Mouse (Mus musculus) kidney, adult 18-20 months (tissue): ENCODE measurements around the gene Myo18a.

Experiments used
- DNase-seq: peaks from one replicate; pipeline ENCODE4 v3.0.0; 2021

The Myo18a gene

DNA sequence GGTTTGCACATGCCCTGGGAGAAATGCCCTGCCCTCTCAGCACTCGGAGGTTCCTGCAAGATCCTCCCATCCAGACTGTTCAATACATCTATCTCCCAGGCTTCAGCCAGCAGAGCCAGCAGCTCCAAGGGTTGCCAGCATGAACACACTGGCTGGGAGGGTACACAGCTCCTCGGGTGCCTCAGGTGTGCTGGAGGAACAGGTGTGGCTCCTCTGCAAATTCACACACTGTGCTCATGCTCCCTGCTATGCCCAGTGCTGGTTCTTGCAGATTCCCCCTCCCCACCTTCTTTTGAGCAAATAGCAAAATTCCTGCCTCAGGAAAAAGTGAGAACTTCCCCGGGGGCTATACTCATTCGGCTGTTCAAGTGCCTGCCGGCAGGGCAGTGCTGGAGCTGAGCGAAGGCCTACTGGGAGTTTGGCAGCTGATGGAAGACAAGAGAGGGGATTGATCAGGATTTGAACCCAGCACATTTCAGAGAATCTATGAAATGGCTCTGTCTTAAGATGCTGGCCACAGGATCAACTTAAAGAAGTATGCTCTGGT, 111.7 kb downstream of the Myo18a start:
- no peak for DNase-seq

DNA sequence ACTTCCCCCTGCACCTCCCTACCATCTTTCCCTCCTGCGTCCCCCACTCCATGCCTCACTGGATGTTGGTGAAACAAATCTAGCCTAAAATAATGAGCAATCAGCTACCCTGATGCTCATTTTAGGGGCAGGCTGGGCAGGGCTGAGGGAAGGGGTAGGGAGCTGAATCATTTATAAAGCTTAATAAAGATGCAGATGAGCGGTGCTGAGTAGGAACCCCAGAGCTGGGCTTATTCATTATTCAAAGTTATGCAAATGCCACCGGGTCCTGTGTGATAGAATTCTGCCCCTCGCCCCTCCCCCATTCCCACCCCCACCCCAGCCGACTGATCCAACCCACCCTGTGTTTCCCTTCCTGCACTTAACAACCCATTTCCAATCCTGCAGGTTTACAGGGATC, 112.2 kb downstream of the Myo18a start:
- DNase-seq = no peak

DNA sequence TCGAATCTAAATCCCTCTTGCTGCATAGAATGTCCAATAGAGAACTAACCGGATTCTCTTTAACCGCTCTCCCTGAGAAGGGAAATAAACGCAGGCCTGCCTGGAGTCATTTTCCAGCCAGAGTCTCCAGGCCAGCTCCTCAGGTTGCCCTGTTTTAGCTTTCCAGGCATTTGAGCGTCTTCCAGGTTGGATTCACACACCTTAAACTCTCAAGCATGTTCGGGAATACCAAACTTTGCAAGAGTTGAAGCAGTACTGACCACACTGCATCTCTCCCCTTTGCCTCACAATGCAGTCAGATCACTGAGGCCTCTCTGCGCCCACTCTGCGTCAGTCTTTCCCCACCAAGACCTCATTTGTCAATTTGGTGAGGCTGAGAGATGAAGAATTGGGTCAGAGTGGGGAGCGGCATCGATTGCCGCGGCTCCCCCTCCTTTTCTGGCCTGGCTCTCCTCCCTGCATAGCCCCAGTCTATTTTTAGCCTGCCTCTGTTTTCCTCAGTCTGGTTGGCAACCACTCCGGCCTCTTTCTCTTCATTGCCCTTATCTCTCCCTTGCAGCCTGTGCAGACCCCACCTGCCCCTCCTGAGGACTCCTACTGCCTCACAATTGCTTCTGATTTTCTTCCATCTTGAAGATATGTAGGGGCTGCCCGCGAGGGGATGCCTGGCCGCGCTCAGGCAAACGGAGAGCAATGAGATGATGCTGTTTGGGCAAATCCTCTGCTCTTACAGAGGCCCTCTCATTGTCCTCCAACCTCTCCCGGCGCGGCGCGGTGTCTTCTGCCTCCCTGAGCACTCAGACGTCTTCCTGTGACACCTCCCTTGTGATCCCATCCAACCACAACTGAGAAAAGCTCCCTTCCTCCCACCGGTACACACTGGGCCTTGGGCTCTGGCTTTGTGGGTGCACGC, 113.1 kb downstream of the Myo18a start:
- peak; percentile 20 for DNase-seq

DNA sequence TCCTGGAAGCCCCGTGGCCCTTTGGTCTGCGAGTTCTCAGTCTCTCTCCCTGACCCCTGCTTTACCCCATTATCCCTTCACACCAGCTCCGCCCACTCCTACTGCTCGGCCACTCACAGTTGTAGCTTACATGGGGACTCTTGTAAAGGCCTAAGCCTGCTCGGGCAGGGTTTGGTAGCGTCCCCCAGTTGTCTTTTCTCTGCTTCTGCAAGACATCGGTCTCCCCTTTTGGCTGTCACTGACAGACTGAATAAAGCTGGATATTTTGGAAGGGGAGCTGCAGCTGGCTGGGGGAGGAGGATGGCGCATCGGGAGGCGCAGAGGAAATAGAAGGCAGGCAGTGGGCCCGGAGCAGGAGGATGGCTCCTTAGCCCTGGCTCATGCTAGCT, 113.7 kb downstream of the Myo18a start:
- no peak for DNase-seq

- DNase-seq = peak; percentile 36
Measured at GRCm38 (mm10) chr11:77884524-77885245, 121.6 kb downstream of the Myo18a start.

DNA sequence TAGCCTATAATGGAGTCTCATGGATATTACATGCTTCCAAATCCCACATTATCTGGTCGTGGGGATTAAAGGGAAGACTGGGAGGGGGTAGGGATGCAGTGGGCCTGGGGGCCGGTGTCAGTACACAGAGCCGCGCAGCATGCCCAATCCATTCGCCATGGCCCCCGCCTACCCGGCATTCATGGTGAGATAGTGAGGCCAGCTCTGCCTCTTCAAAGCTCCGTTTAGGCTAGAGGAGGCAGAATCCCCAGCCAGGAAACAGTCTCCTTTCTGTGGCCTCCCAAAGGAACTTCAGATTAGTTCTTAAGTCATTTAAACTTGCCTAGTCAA, 122.2 kb downstream of the Myo18a start:
- no peak for DNase-seq

- DNase-seq = no peak
Measured at GRCm38 (mm10) chr11:77887373-77887960, 124.4 kb downstream of the Myo18a start.

- DNase-seq = no peak
Measured at GRCm38 (mm10) chr11:77888846-77889245, 125.8 kb downstream of the Myo18a start.

DNA sequence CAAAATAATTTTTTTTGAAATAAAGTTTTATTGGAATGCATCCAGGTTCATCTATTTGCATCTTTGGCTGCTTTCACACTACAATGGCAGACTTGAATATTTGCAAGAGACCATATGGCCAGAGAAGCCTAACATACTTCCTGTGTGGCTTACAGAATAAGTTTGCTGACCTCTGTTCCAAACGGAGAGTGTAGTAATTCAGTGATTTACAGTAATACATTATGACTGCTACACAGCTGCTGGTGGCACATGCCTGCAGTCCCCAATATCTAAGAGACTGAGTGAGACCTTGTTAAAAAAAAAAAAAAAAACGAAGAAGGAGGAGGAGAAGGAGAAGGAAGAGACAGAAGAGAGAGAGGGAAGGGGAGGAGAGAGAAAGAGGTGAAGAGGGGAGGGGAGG, 126.4 kb downstream of the Myo18a start:
- DNase-seq = no peak

- DNase-seq = peak; percentile 50
Measured at GRCm38 (mm10) chr11:77890648-77891258, 127.7 kb downstream of the Myo18a start.

DNA sequence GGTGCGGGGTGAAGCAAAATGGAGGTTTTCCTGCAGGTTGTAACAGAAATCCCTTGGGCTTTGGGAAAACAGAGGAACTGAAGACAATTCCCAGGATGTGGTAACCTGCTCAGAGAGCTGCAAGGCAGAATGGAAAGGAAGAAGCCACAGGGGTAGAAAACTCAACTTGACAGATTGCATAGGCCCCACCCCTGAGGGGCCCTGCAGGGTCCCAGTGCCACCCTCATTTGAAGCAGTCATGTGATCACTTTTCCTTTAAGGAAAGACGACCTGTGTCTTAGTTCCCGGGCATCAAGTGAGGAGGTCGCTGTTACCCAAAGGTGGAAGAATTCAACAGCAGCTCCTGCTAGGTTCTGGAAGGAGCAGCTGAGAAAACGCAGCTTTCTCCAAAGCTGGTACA, 129.8 kb downstream of the Myo18a start:
- DNase-seq = no peak

DNA sequence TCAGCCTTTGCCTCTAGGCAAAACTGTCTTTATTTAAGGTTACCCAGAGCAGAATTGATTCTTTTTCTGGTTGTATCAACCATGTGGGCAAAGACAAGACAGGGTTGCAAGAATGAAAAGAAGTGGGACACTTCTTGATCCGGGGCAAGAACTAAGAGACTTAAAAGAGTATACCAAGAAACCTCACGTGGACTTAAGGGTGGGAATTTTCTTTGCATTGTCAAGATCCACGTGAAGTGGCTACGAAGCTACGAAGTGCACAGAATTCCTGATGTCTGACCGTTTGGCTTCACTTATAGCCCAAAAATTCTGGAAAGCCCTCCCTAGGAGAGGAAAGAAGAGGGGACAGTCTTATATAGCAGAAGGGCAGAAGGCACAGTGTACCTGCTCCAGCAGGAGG, 130.2 kb downstream of the Myo18a start:
- DNase-seq = no peak

DNA sequence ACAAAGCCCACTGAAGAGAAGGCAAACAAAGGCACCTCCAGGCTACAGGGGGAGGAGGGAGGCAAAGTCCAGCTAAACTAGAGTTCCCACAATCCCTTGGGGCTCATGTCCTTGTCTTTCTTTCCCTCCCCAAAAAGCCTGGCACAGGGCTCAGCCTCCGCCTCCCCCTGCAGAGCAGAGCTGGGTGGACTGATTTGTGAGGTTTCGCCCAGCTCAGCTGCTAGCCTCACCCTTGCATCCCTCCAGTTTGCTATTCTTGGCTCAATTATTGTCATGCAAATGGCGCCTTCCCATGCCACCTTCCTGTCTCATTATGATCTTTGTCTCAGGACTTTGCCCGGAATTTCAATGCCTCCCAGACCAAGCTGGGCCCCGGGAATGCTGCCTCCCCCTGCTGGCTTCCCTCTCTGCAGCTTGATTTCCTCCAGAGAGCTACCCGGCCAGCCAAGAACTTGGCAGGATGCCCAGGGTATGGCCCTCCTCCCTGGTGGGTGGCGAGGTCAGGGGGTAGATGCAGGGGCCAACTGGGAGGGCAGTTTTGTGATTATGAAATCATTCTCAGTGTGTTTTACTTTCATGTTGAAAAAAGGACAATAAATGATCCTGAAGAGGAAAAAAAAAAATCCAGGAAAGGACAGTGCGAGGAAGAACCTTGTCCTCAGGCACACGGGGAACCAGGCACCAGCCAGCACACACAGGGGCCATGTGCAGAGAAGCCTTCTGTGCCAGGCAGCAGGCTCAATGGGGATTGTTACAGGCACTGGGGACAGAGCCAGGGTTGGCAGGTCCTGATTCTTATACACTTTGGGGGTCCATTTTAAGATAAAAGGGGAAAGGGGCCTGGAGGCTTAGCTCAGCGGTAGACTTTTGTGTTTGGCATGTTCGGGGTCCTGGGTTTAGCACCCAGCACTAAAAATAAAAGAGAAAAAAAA, 131.0 kb downstream of the Myo18a start, which contains the start of gene Pipox:
TSS of gene Pipox (minus strand) at position 310 of the 932 bp plus-strand sequence.
- DNase-seq = peak; percentile 94

DNA sequence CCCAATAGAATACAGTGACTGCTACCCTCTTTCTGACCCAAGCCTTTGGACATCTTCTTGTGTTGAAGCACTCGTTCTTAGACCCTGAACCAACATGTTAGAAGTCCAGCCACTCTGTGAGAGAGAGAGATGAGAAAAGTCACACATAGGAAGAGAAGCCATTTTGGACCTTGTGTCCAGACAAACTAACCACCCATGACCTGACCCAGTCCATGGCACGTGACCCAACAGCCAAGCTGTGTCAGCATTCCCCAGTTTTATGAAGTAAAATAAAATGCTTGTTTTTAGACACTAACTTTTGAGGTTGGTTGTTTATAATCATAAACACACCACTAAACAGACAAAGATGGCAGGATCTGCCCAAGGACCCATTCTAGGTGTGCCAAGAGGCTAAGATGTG, 131.9 kb downstream of the Myo18a start:
- DNase-seq = no peak

GRCm38 (mm10) chr11:77896011-77896410, 133.0 kb downstream of the Myo18a start:
- DNase-seq = no peak

DNA sequence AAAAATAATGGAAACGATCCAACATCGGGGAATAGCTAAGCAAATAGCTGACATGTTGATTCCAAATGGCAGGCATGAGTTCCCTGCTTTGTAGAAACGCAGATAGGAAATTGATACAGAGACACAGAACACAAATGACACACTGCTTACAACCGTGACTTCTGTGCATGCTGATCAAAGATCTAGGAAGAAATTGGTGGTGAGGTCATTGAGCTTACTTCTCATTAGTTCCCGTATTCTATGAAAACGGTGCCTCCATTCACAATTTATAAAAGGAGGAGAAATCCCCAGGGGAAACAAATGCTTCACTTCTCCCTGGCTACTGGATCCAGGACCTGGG, 133.4 kb downstream of the Myo18a start:
- DNase-seq = no peak

- DNase-seq = no peak
Measured at GRCm38 (mm10) chr11:77896820-77897805, 134.1 kb downstream of the Myo18a start.

GRCm38 (mm10) chr11:77900187-77900586, 137.1 kb downstream of the Myo18a start:
- DNase-seq = no peak

- DNase-seq = no peak
Measured at GRCm38 (mm10) chr11:77900696-77901095, 137.7 kb downstream of the Myo18a start.

DNA sequence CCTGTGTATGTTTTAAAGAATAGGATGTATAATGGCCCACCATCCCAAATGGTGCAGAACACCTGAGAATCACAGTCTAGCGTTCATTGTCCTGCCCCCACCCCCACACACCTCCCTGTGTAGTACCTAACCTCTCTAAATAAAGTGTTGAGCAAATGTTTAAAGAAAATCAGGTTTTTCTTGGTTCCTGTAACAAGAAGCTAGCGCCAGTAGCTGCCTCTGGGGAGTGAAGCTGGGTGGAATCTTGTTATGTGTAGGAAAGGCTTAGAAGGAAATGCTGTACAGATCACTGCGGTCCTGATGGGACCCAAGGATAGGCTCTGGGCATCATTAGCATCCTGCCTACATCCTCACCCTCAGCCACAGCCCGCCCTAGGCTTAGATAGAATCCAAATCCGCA, 138.3 kb downstream of the Myo18a start:
- DNase-seq = no peak
